Mouse (Mus musculus) midbrain, embryonic 13.5 days (tissue): Measurements from ENCODE around the gene Tmem123. TPM values are rescaled to one million over a fixed set of nuclear protein-coding genes. Genes with fewer than 3 reads are reported as not detected.

Experiments used
- ATAC-seq: fragments of 200-750 bp; cut with Nextera tagmentation; 2 replicates; pipeline ENCODE4 v1.8.0; 2017; ENCODE audit warnings: mild to moderate bottlenecking, moderate TSS enrichment, moderate library complexity
- H3K27ac ChIP-seq: fragments of 300-500 bp; sonication (generic); 2 replicates; pipeline ENCODE4 v1.5.1; 2015; ENCODE audit warnings: inconsistent platforms, mild to moderate bottlenecking, moderate library complexity
- H3K27me3 ChIP-seq: fragments of 300-500 bp; sonication (generic); 2 replicates; pipeline ENCODE4 v1.6.1; 2015; ENCODE audit warnings: mild to moderate bottlenecking, inconsistent platforms
- H3K36me3 ChIP-seq: fragments of 300-500 bp; sonication (generic); 2 replicates; pipeline ENCODE4 v1.6.1; 2015; ENCODE audit warnings: mild to moderate bottlenecking, inconsistent platforms
- H3K4me1 ChIP-seq: fragments of 300-500 bp; sonication (generic); replicated peaks from 2 replicates; pipeline ENCODE4 v1.6.1; 2015; ENCODE audit warnings: inconsistent platforms
- H3K4me2 ChIP-seq: fragments of 300-500 bp; sonication (generic); replicated peaks from 2 replicates; pipeline ENCODE4 v1.6.1; 2015; ENCODE audit warnings: moderate library complexity, mild to moderate bottlenecking, inconsistent platforms
- H3K4me3 ChIP-seq: fragments of 300-500 bp; sonication (generic); replicated peaks from 2 replicates; pipeline ENCODE4 v1.5.1; 2015; ENCODE audit warnings: mild to moderate bottlenecking, inconsistent platforms
- H3K9ac ChIP-seq: fragments of 300-500 bp; sonication (generic); replicated peaks from 2 replicates; pipeline ENCODE4 v1.6.1; 2015; ENCODE audit warnings: mild to moderate bottlenecking, inconsistent platforms
- H3K9me3 ChIP-seq: fragments of 300-500 bp; sonication (generic); 2 replicates; pipeline ENCODE4 v1.6.1; 2016; ENCODE audit warnings: mild to moderate bottlenecking, inconsistent platforms
- WGBS: fragments of 180-500 bp; shearing (Covaris S2); methylation state at CpG from one replicate; pipeline ENCODE4 v1.1.7; 2015; 5-methylcytosine and 5-hydroxymethylcytosine counted together
- polyA plus RNA-seq: library from polyadenylated mRNA; unstranded; fragments of >200 nt; fragmentation: Nextera tagmentation; extraction: Ambion mirVana; gene quantifications from 2 replicates; pipeline ENCODE4 v1.2.1, GENCODE M21; 2015

The Tmem123 gene
- polyA plus RNA-seq, 1 experiment from 2014 or later = 43.6 TPM

- Histone ChIP-seq H3K9me3 (no peaks in the 10 kb centered on the region), H3K27me3 (no peaks in the 10 kb centered on the region), H3K9ac (no peak overlapping the region), H3K4me3 (no peak overlapping the region), H3K4me1 (peaks cover 3% of the 10 kb centered on the region), H3K4me2 (no peak overlapping the region), H3K27ac (no peak overlapping the region), H3K36me3 (peaks cover 6% of the 10 kb centered on the region; the same call in 1 of the 2 replicates)
- ATAC-seq = no peak
- 91% methylated on average over 1 of the region's 1 CpGs for WGBS
Observed at GRCm38 (mm10) chr9:7777652-7778051, 13.8 kb downstream of the Tmem123 start.

GRCm38 (mm10) chr9:7778771-7779170 is 14.9 kb downstream of the Tmem123 start:
- Histone ChIP-seq H3K9me3 (no peaks in the 10 kb centered on the region), H3K36me3 (peaks cover 7% of the 10 kb centered on the region; the same call in 1 of the 2 replicates), H3K4me1 (no peaks in the 10 kb centered on the region), H3K4me2 (no peak overlapping the region), H3K9ac (no peak overlapping the region), H3K27ac (no peak overlapping the region), H3K27me3 (no peaks in the 10 kb centered on the region), H3K4me3 (no peak overlapping the region)
- 83% methylated on average over 7 of the region's 7 CpGs for WGBS
- ATAC-seq = no peak

GRCm38 (mm10) chr9:7779786-7780185 is 15.9 kb downstream of the Tmem123 start:
- no peak for ATAC-seq
- no peak overlapping the region for H3K4me2 ChIP-seq
- 94% methylated on average over 4 of the region's 4 CpGs for WGBS

GRCm38 (mm10) chr9:7780250-7781150 is 16.7 kb downstream of the Tmem123 start:
- Histone ChIP-seq H3K4me3 (no peak overlapping the region), H3K9ac (no peak overlapping the region), H3K27ac (no peak overlapping the region), H3K9me3 (no peaks in the 10 kb centered on the region), H3K4me1 (peaks cover 8% of the 10 kb centered on the region), H3K27me3 (no peaks in the 10 kb centered on the region), H3K36me3 (0 out of 2 replicates have a peak, but pooled peaks cover 5% of the 10 kb centered on the region), H3K4me2 (no peak overlapping the region)
- 94% methylated on average over 8 of the region's 8 CpGs for WGBS
- ATAC-seq = no peak

More at GRCm38 (mm10) chr9:7779786-7780185, 15.9 kb downstream of the Tmem123 start:
- Histone ChIP-seq H3K9ac (no peak overlapping the region), H3K36me3 (0 out of 2 replicates have a peak, but pooled peaks cover 5% of the 10 kb centered on the region), H3K9me3 (no peaks in the 10 kb centered on the region), H3K27ac (no peak overlapping the region), H3K4me3 (no peak overlapping the region), H3K27me3 (no peaks in the 10 kb centered on the region), H3K4me1 (peaks cover 6% of the 10 kb centered on the region)

GRCm38 (mm10) chr9:7783823-7784614 is 20.2 kb downstream of the Tmem123 start:
- Histone ChIP-seq H3K4me3 (no peak overlapping the region), H3K9me3 (no peaks in the 10 kb centered on the region), H3K27ac (peak overlapping the region; percentile 51), H3K9ac (no peak overlapping the region), H3K27me3 (no peaks in the 10 kb centered on the region), H3K36me3 (0 out of 2 replicates have a peak, but pooled peaks cover 5% of the 10 kb centered on the region), H3K4me2 (no peak overlapping the region), H3K4me1 (peaks cover 8% of the 10 kb centered on the region)
- ATAC-seq = no peak
- WGBS = 83% methylated on average over 15 of the region's 15 CpGs

GRCm38 (mm10) chr9:7784615-7785012 is 20.8 kb downstream of the Tmem123 start:
- 25% methylated on average over 1 of the region's 1 CpGs for WGBS
- H3K4me3 ChIP-seq = no peak overlapping the region
- peak overlapping the region; percentile 51 for H3K27ac ChIP-seq

GRCm38 (mm10) chr9:7785396-7785795 is 21.6 kb downstream of the Tmem123 start:
- no peaks in the 10 kb centered on the region for H3K27me3 ChIP-seq
- H3K4me2 ChIP-seq = no peak overlapping the region
- no peaks in the 10 kb centered on the region for H3K9me3 ChIP-seq
- H3K4me1 ChIP-seq = peaks cover 8% of the 10 kb centered on the region
- 87% methylated on average over 3 of the region's 3 CpGs for WGBS
- peaks cover 10% of the 10 kb centered on the region; the same call in 1 of the 2 replicates for H3K36me3 ChIP-seq
- ATAC-seq = no peak
- no peak overlapping the region for H3K27ac ChIP-seq
- no peak overlapping the region for H3K4me3 ChIP-seq
- H3K9ac ChIP-seq = no peak overlapping the region

More at GRCm38 (mm10) chr9:7784615-7785012, 20.8 kb downstream of the Tmem123 start:
- Histone ChIP-seq H3K9ac (no peak overlapping the region), H3K4me1 (peaks cover 8% of the 10 kb centered on the region), H3K4me2 (no peak overlapping the region), H3K27me3 (no peaks in the 10 kb centered on the region), H3K36me3 (0 out of 2 replicates have a peak, but pooled peaks cover 8% of the 10 kb centered on the region), H3K9me3 (no peaks in the 10 kb centered on the region)
- ATAC-seq = peak; percentile 46

- Histone ChIP-seq H3K27ac (no peak overlapping the region), H3K9ac (no peak overlapping the region), H3K4me2 (no peak overlapping the region), H3K4me1 (peaks cover 8% of the 10 kb centered on the region), H3K27me3 (no peaks in the 10 kb centered on the region), H3K4me3 (no peak overlapping the region), H3K36me3 (peaks cover 17% of the 10 kb centered on the region; the same call in 1 of the 2 replicates), H3K9me3 (no peaks in the 10 kb centered on the region)
- 91% methylated on average over 7 of the region's 7 CpGs for WGBS
- ATAC-seq = peak; percentile 7; the same call in 1 of the 2 replicates
Observed at GRCm38 (mm10) chr9:7786086-7786485, 22.2 kb downstream of the Tmem123 start.

GRCm38 (mm10) chr9:7788411-7788810 is 24.6 kb downstream of the Tmem123 start:
- Histone ChIP-seq H3K4me2 (no peak overlapping the region), H3K27me3 (no peaks in the 10 kb centered on the region), H3K9ac (no peak overlapping the region), H3K36me3 (peaks cover 28% of the 10 kb centered on the region; the same call in 1 of the 2 replicates), H3K4me3 (no peak overlapping the region), H3K4me1 (peaks cover 8% of the 10 kb centered on the region), H3K9me3 (no peaks in the 10 kb centered on the region), H3K27ac (no peak overlapping the region)
- 90% methylated on average over 6 of the region's 6 CpGs for WGBS
- ATAC-seq = no peak

GRCm38 (mm10) chr9:7789764-7790575 is 26.1 kb downstream of the Tmem123 start:
- no peaks in the 10 kb centered on the region for H3K27me3 ChIP-seq
- no peak for ATAC-seq
- no peak overlapping the region for H3K4me2 ChIP-seq
- no peak overlapping the region for H3K4me3 ChIP-seq
- H3K4me1 ChIP-seq = peaks cover under 1% of the 10 kb centered on the region; the same call in 1 of the 2 replicates
- H3K9me3 ChIP-seq = no peaks in the 10 kb centered on the region
- peaks cover 35% of the 10 kb centered on the region for H3K36me3 ChIP-seq
- no peak overlapping the region for H3K27ac ChIP-seq
- no peak overlapping the region for H3K9ac ChIP-seq
- 93% methylated on average over 8 of the region's 8 CpGs for WGBS

- no peak overlapping the region for H3K27ac ChIP-seq
- H3K4me2 ChIP-seq = no peak overlapping the region
- H3K27me3 ChIP-seq = no peaks in the 10 kb centered on the region
- peaks cover 37% of the 10 kb centered on the region for H3K36me3 ChIP-seq
- H3K9ac ChIP-seq = no peak overlapping the region
- no peak overlapping the region for H3K4me3 ChIP-seq
- no peak for ATAC-seq
- H3K4me1 ChIP-seq = no peaks in the 10 kb centered on the region
- no peaks in the 10 kb centered on the region for H3K9me3 ChIP-seq
- WGBS = 96% methylated on average over 11 of the region's 11 CpGs
Observed at GRCm38 (mm10) chr9:7790580-7791084, 26.8 kb downstream of the Tmem123 start.
